Mouse (Mus musculus) ES-E14 (cell line): ENCODE measurements at regions not wholly inside any gene's neighbourhood (a gene's known extent, or its start where the extent isn't known, plus 50 kb on each side); places are given as distances from the start of the nearest gene placed in this dataset.

Source experiments
- DNase-seq: peaks from one replicate; pipeline ENCODE4 v3.0.0-alpha.2; 2013; ENCODE audit warnings: low read depth, low spot score
- H3K27ac ChIP-seq: 2 replicates; pipeline ENCODE4 v1.5.1; 2012; ENCODE audit warnings: low read depth, mild to moderate bottlenecking, low read length, moderate library complexity, mixed read lengths; ENCODE audit not compliant: poor library complexity, insufficient read depth, severe bottlenecking
- H3K36me3 ChIP-seq: 2 replicates; pipeline ENCODE4 v1.6.1; 2012; ENCODE audit warnings: mild to moderate bottlenecking, low read length, moderate library complexity, mixed read lengths; ENCODE audit not compliant: control insufficient read depth, poor library complexity, insufficient read depth, severe bottlenecking
- H3K4me1 ChIP-seq, 2 experiments: fragments of 150-350 bp in 1 of 2; sonication (generic) in 1 of 2; 2 replicates each; pipeline ENCODE4 v1.6.1; 2012; ENCODE audit warnings: low read length in 2 of 2, mild to moderate bottlenecking in 1 of 2, mixed read lengths in 1 of 2; ENCODE audit not compliant: control insufficient read depth in 2 of 2, insufficient read depth in 2 of 2, poor library complexity in 1 of 2
- H3K4me3 ChIP-seq, 2 experiments: fragments of 150-350 bp in 1 of 2; sonication (generic) in 1 of 2; 2 replicates each; pipeline ENCODE4 v1.5.1; 2012; ENCODE audit warnings: low read length in 2 of 2, low read depth in 1 of 2, mild to moderate bottlenecking in 1 of 2, mixed read lengths in 1 of 2; ENCODE audit not compliant: insufficient read depth in 1 of 2, poor library complexity in 1 of 2, severe bottlenecking in 1 of 2
- H3K9ac ChIP-seq: 2 replicates; pipeline ENCODE4 v1.6.1; 2012; ENCODE audit warnings: low read depth, mild to moderate bottlenecking, low read length, mixed read lengths; ENCODE audit not compliant: poor library complexity, insufficient read depth, severe bottlenecking
- H3K9me3 ChIP-seq: fragments of 150-350 bp; sonication (generic); 2 replicates; pipeline ENCODE4 v1.6.1; 2012; ENCODE audit warnings: low read depth, mild to moderate bottlenecking, low read length; ENCODE audit not compliant: control insufficient read depth, insufficient read depth
- CHD2 ChIP-seq: IDR thresholded peaks from 2 replicates; pipeline ENCODE4 v1.6.1; 2014; ENCODE audit warnings: mild to moderate bottlenecking, low read depth, low read length, inconsistent platforms
- HCFC1 ChIP-seq: IDR thresholded peaks from 2 replicates; pipeline ENCODE4 v1.6.1; 2012; ENCODE audit warnings: low read length, inconsistent platforms, borderline replicate concordance; ENCODE audit not compliant: insufficient read depth
- MAFK ChIP-seq: IDR thresholded peaks from 2 replicates; pipeline ENCODE4 v1.6.1; 2014; ENCODE audit warnings: mild to moderate bottlenecking, low read depth, low read length, inconsistent platforms; ENCODE audit not compliant: insufficient read depth
- ZC3H11A ChIP-seq: IDR thresholded peaks from 2 replicates; pipeline ENCODE4 v1.6.1; 2012; ENCODE audit warnings: low read depth, mild to moderate bottlenecking, inconsistent platforms, low read length, borderline replicate concordance
- ZNF384 ChIP-seq: IDR thresholded peaks from 2 replicates; pipeline ENCODE4 v1.6.1; 2012; ENCODE audit warnings: low read depth, low read length, inconsistent platforms
- in situ Hi-C, 2 experiments: fragments of 600-800 bp; cut with MboI; formaldehyde crosslinking; loops; one replicate each; pipeline ENCODE4 v1.15.1; 2025; ENCODE audit warnings: low sequenced_read_pairs in 2 of 2, inconsistent platforms in 1 of 2; ENCODE audit not compliant: unreplicated experiment in 2 of 2

DNA sequence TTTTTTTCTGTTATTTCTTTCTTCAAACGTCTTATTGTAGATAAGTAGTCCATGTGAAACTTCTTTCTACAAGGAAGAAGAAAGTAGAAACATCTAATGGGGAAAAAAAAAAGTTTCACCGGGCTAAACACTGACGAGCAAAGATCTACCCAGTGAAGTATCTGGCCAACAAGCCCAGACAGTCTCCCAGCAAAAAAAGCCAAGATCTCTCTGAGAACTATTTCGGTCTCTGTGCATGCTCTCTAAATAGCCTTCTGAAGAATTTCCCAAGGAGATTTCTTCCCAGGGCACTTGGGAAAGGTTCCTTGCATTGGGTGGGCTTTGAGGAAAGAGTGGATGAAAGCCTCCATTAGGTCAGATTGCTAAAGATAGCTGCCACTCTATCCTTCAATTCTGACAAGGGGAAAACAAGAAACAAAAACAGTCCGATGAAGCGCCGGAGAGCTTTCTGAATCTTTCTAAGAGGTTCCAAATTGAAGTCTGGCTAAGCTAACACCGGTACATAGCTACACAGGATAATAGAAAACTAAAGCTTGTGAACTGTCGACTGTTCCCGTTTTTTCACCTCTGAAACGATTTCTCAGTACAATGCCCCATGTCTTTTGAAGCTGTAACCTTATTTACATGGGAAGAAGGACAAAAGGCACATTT, 561.0 kb upstream of the Mef2c start:
- no peak overlapping the region for H3K4me3 ChIP-seq
- H3K36me3 ChIP-seq: no peaks in the 10 kb centered on the region
- TF ChIP-seq MAFK (no peak), HCFC1 (no peak)
- in situ Hi-C loops: no loop called here
- no peak for DNase-seq
- no peaks in the 10 kb centered on the region for H3K4me1 ChIP-seq
- no peak overlapping the region for H3K27ac ChIP-seq
- no peak overlapping the region for H3K9ac ChIP-seq
- no peaks in the 10 kb centered on the region for H3K9me3 ChIP-seq

- H3K9ac ChIP-seq: no peak overlapping the region
- in situ Hi-C loops: no loop called here
- TF ChIP-seq MAFK: no peak
- no peak for TF ChIP-seq ZC3H11A
- no peak for TF ChIP-seq ZNF384
- no peak for TF ChIP-seq CHD2
- no peak for TF ChIP-seq HCFC1
Observed at GRCm38 (mm10) chr13:82946931-82947330, 556.9 kb upstream of the Mef2c start.

GRCm38 (mm10) chr13:82949541-82949940, 554.3 kb upstream of the Mef2c start:
- Histone ChIP-seq H3K4me3 (no peak overlapping the region), H3K27ac (no peak overlapping the region), H3K9me3 (no peaks in the 10 kb centered on the region), H3K9ac (no peak overlapping the region), H3K4me1 (no peaks in the 10 kb centered on the region), H3K36me3 (no peaks in the 10 kb centered on the region)
- no peak for DNase-seq
- TF ChIP-seq MAFK (no peak), CHD2 (no peak), HCFC1 (no peak), ZNF384 (no peak), ZC3H11A (no peak)
- in situ Hi-C loops: no loop called here

More at GRCm38 (mm10) chr13:82946931-82947330, 556.9 kb upstream of the Mef2c start:
- no peaks in the 10 kb centered on the region for H3K36me3 ChIP-seq
- no peak for DNase-seq
- no peaks in the 10 kb centered on the region for H3K4me1 ChIP-seq
- no peak overlapping the region for H3K27ac ChIP-seq
- no peaks in the 10 kb centered on the region for H3K9me3 ChIP-seq
- H3K4me3 ChIP-seq: no peak overlapping the region

- H3K27ac ChIP-seq: no peak overlapping the region
- no peaks in the 10 kb centered on the region for H3K9me3 ChIP-seq
- no peak overlapping the region for H3K9ac ChIP-seq
- H3K4me3 ChIP-seq: no peak overlapping the region
- in situ Hi-C loops: no loop called here
- no peak for TF ChIP-seq ZNF384
- no peak for TF ChIP-seq MAFK
- TF ChIP-seq CHD2: no peak
- TF ChIP-seq ZC3H11A: no peak
- TF ChIP-seq HCFC1: no peak
- no peaks in the 10 kb centered on the region for H3K4me1 ChIP-seq
- DNase-seq: no peak
- H3K36me3 ChIP-seq: no peaks in the 10 kb centered on the region
Observed at GRCm38 (mm10) chr13:82962333-82962732, 541.5 kb upstream of the Mef2c start.

DNA sequence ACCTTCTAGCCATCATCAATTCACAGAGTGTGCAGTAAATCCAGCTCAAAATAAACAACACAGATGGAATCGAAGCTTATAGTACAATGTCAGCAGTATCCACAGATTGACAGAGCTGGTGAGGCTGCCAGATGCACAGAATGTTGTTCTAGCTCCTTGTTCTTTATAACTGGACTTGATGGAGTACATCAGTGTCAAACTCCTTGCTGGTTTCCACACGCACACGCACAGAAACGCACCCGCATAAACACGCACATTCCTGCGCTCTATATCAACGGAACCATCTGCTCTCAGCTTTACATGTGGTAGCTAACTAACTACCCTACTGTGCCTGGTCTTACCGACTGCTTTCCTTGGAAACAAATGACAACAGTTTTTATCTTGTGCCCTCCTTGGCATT, 532.1 kb upstream of the Mef2c start:
- Histone ChIP-seq H3K9ac (no peak overlapping the region), H3K9me3 (no peaks in the 10 kb centered on the region), H3K27ac (no peak overlapping the region), H3K4me3 (no peak overlapping the region), H3K36me3 (no peaks in the 10 kb centered on the region), H3K4me1 (no peaks in the 10 kb centered on the region)
- no peak for DNase-seq
- in situ Hi-C loops: no loop called here
- no peak for TF ChIP-seq MAFK
- TF ChIP-seq CHD2: no peak
- TF ChIP-seq HCFC1: no peak
- TF ChIP-seq ZNF384: no peak
- no peak for TF ChIP-seq ZC3H11A
